In genomic region chr6:51009526-51010340, GRCm38 (mm10) we compare ENCODE assay signal across 13 mouse cellular contexts.
DNase-seq lines count a peak whose midpoint lies in the region; ATAC-seq and TF ChIP-seq lines count a peak whose summit lies in the region.
"Had no signal": no experiment of that assay in that cellular context is flagged by ENCODE, and none has a peak within 500 bp of the region (broad histone marks: within the 10 kb centered on the region; RNA-seq: fewer than 3 reads in every experiment).

No protein-coding gene starts in this region.

- no peak for TF ChIP-seq CTCF in lung, postnatal 0 days (IDR thresholded peaks at IDR 0.05)

- H3K4me3 ChIP-seq in forebrain, embryonic 10.5 days, result no peak overlapping the region
- no peak overlapping the region for H3K4me3 ChIP-seq in forebrain, embryonic 16.5 days (replicated peaks; ENCODE audit: low read length)
- no peak overlapping the region for H3K4me3 ChIP-seq in lung, postnatal 0 days (ENCODE audit: low read depth, low read length)
- no peak overlapping the region for H3K4me3 ChIP-seq in limb, embryonic 15.5 days
- H3K4me3 ChIP-seq: forebrain, embryonic 15.5 days; myocyte had no signal

- H3K36me3 ChIP-seq in forebrain, embryonic 10.5 days (replicated peaks), result no peaks in the 10 kb centered on the region
- no peaks in the 10 kb centered on the region for H3K36me3 ChIP-seq in forebrain, embryonic 16.5 days (ENCODE audit: control insufficient read depth, insufficient read depth)
- H3K36me3 ChIP-seq in lung, postnatal 0 days (ENCODE audit: insufficient read depth, low read length), result no peaks in the 10 kb centered on the region
- H3K36me3 ChIP-seq in limb, embryonic 15.5 days, result no peaks in the 10 kb centered on the region
- H3K36me3 ChIP-seq: forebrain, embryonic 15.5 days had no signal

- no peaks in the 10 kb centered on the region for H3K9me3 ChIP-seq in forebrain, embryonic 10.5 days
- H3K9me3 ChIP-seq in forebrain, embryonic 16.5 days (ENCODE audit: control insufficient read depth, low read length), result no peaks in the 10 kb centered on the region
- H3K9me3 ChIP-seq in lung, postnatal 0 days (ENCODE audit: low read length), result no peaks in the 10 kb centered on the region
- H3K9me3 ChIP-seq in limb, embryonic 15.5 days, result no peaks in the 10 kb centered on the region
- H3K9me3 ChIP-seq: forebrain, embryonic 15.5 days had no signal

- no peak for DNase-seq in forebrain, embryonic 10.5 days (ENCODE audit: extremely low spot score, low spot score)
- no peak for DNase-seq in lung, postnatal 0 days (ENCODE audit: low spot score)
- no peak for DNase-seq in lung, postnatal 25 days (ENCODE audit: low spot score)
- peak; percentile 41 to 50 for DNase-seq in gastrocnemius, adult 8-10 months (ENCODE audit: low spot score in 2 of 2)
- DNase-seq in urinary bladder, postnatal 36 days (ENCODE audit: low spot score in 2 of 2), result no peak
- DNase-seq in urinary bladder, postnatal 25 days (ENCODE audit: low spot score), result no peak
- DNase-seq: kidney, postnatal 14 days; right cerebral cortex, postnatal 14 days had no signal

- peak overlapping the region; percentile 25; the same call in 1 of the 2 replicates for H3K27ac ChIP-seq in forebrain, embryonic 10.5 days
- no peak overlapping the region for H3K27ac ChIP-seq in forebrain, embryonic 16.5 days (ENCODE audit: low read length)
- no peak overlapping the region for H3K27ac ChIP-seq in lung, postnatal 0 days (ENCODE audit: low read length)
- H3K27ac ChIP-seq in limb, embryonic 15.5 days, result peak overlapping the region; percentile 58
- H3K27ac ChIP-seq: forebrain, embryonic 15.5 days had no signal

- WGBS in forebrain, embryonic 10.5 days, result 86% methylated on average over 14 of the region's 14 CpGs
- 76% methylated on average over 14 of the region's 14 CpGs for WGBS in forebrain, embryonic 16.5 days
- 51% methylated on average over 14 of the region's 14 CpGs for WGBS in lung, postnatal 0 days
- WGBS in limb, embryonic 15.5 days, result 55% methylated on average over 14 of the region's 14 CpGs

- no peak overlapping the region for H3K9ac ChIP-seq in forebrain, embryonic 16.5 days (replicated peaks; ENCODE audit: low read depth, low read length)
- no peak overlapping the region for H3K9ac ChIP-seq in lung, postnatal 0 days (replicated peaks; ENCODE audit: low read depth)
- no peak overlapping the region for H3K9ac ChIP-seq in limb, embryonic 15.5 days
- H3K9ac ChIP-seq: forebrain, embryonic 15.5 days had no signal

- ATAC-seq in forebrain, embryonic 16.5 days, result no peak
- peak; percentile 16; the same call in 1 of the 2 replicates for ATAC-seq in lung, postnatal 0 days
- 0 out of 2 replicates have a peak, but pooled peaks have one; percentile 35 for ATAC-seq in limb, embryonic 15.5 days (ENCODE audit: insufficient number of reproducible peaks, low FRiP score, low TSS enrichment, low read depth)
- ATAC-seq: activated CD4-positive, CD25-positive, alpha-beta regulatory T cell, adult 4 months; forebrain, embryonic 15.5 days had no signal

- no peak for TF ChIP-seq EP300 in lung, postnatal 0 days (IDR thresholded peaks at IDR 0.05)

- H3K4me2 ChIP-seq in forebrain, embryonic 16.5 days (ENCODE audit: low read length), result no peak overlapping the region
- no peak overlapping the region for H3K4me2 ChIP-seq in lung, postnatal 0 days (replicated peaks; ENCODE audit: low read depth, low read length)
- H3K4me2 ChIP-seq in limb, embryonic 15.5 days, result no peak overlapping the region
- H3K4me2 ChIP-seq: forebrain, embryonic 15.5 days had no signal

- peaks cover 24% of the 10 kb centered on the region for H3K4me1 ChIP-seq in forebrain, embryonic 10.5 days
- peaks cover 10% of the 10 kb centered on the region for H3K4me1 ChIP-seq in forebrain, embryonic 16.5 days (replicated peaks; ENCODE audit: control insufficient read depth, insufficient read depth, low read length)
- H3K4me1 ChIP-seq in lung, postnatal 0 days (ENCODE audit: insufficient read depth, low read depth, low read length), result peaks cover 2% of the 10 kb centered on the region; the same call in 1 of the 2 replicates
- H3K4me1 ChIP-seq in limb, embryonic 15.5 days, result peaks cover 44% of the 10 kb centered on the region

- H3K27me3 ChIP-seq in forebrain, embryonic 10.5 days (ENCODE audit: poor library complexity, severe bottlenecking), result peaks cover 59% of the 10 kb centered on the region
- H3K27me3 ChIP-seq in forebrain, embryonic 16.5 days (replicated peaks; ENCODE audit: control insufficient read depth, insufficient read depth, low read length), result no peaks in the 10 kb centered on the region
- H3K27me3 ChIP-seq in lung, postnatal 0 days (replicated peaks; ENCODE audit: insufficient read depth, low read length), result no peaks in the 10 kb centered on the region
- H3K27me3 ChIP-seq in limb, embryonic 15.5 days, result 0 out of 2 replicates have a peak, but pooled peaks cover 4% of the 10 kb centered on the region
- H3K27me3 ChIP-seq: forebrain, embryonic 15.5 days had no signal

Comparison
In these comparisons a context has a peak if more than half of its experiments do, and no peak if none do; other contexts are left out.
1. H3K27ac ChIP-seq: peak in forebrain, embryonic 10.5 days (single experiment) and limb, embryonic 15.5 days (single experiment); none in forebrain, embryonic 16.5 days (single experiment) and lung, postnatal 0 days (single experiment).
2. DNase-seq: peak in gastrocnemius, adult 8-10 months (2 of 2); none in forebrain, embryonic 10.5 days (single experiment), lung, postnatal 0 days (single experiment), lung, postnatal 25 days (single experiment), urinary bladder, postnatal 36 days (0 of 2) and urinary bladder, postnatal 25 days (single experiment).